Mouse (Mus musculus): ENCODE results near the gene Zfyve16.

Gene Zfyve16

GRCm38 (mm10) chr13:92467891-92468290 lies 62.8 kb downstream of the Zfyve16 start:
- DNase-seq (ENCODE audit: low spot score), result no peak

GRCm38 (mm10) chr13:92464698-92465097 lies 66.0 kb downstream of the Zfyve16 start:
- DNase-seq (ENCODE audit: low spot score), result no peak

DNA sequence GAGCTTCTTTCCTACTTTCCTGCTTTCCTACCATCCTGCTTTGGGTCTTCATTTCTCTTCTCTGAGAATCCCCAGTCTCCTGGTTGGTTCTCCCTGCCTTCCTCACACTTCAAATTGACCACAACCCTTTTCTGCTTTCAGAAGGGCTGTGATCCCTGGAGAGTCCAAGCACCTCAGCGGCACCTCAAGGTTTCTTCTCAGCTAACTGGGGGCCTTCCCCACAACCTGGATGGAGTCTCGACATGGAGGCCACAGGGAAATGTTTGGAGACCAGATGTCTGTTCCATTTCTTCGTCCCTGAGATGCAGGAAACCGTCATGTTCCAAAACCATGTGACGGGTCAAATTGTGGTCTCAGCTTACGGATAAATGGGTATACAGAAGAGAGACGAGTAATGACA lies 83.8 kb downstream of the Zfyve16 start:
- no peak for DNase-seq (ENCODE audit: low spot score)

- no peak for DNase-seq (ENCODE audit: low spot score)
Observed at GRCm38 (mm10) chr13:92440286-92440685, 90.4 kb downstream of the Zfyve16 start.

DNA sequence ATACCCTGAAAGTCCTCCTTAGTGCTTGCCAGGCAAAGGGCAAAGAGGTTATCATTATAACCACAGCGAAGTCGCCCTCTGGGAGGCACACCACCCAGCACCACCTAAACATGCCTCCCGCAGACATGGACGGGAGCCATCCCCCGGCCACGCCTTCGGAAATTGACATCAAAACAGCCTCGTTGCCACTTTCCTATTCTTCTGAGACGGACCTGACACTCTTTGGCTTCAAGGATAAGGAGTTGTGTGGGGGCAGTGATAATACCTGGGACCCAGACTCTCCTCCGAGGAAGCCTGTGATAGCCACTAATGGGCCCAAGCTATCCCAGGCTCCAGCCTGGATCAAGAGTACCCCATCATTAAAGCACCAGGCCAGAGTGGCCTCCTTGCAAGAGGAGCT lies 92.0 kb downstream of the Zfyve16 start:
- DNase-seq (ENCODE audit: low spot score), result no peak
